Mouse (Mus musculus): ENCODE data around the gene Mamdc4.

Mamdc4 gene

DNA sequence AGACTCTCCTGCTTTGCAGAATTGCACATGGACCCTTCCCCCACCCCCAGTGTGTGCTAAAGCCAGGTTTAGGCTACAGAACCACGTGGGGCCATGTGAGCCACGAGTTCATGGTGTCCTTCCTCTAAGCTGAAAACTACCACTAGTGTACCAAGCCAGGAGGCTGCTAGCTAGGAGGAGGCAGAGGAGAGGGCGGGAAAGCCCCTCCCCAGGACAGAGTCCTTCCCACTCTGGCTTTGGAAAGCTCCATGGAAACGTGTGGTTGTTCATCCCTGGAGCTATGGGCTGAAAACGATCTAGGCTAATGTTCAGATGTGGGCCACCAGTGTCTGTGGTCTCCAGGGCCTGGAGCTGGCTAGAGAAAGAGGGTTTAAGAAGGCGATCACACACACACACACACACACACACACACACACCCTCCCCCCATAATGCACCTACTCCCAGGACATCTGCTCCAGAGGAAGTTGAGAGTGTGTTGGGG lies 6.0 kb upstream of the Mamdc4 start:
- H3K36me3 ChIP-seq (ENCODE audit: insufficient read depth, low read length) = peaks cover 36% of the 10 kb centered on the region
- H3K4me3 ChIP-seq (replicated peaks; ENCODE audit: low read length) = peak overlapping the region; percentile 46; the same call in 1 of the 2 replicates
- no peak for TF ChIP-seq POU5F1 (IDR thresholded peaks at IDR 0.05; ENCODE audit: borderline replicate concordance, low read length)
- no peak for TF ChIP-seq NANOG (IDR thresholded peaks at IDR 0.05; ENCODE audit: borderline replicate concordance, low read length)
- TF ChIP-seq CTCF (conservative IDR thresholded peaks at IDR 0.05; ENCODE audit: low read length) = no peak
- peaks cover 80% of the 10 kb centered on the region for H3K4me1 ChIP-seq (replicated peaks; ENCODE audit: low read depth, low read length)
- peaks cover 63% of the 10 kb centered on the region for H3K27me3 ChIP-seq (ENCODE audit: insufficient read depth, low read length)
- no peaks in the 10 kb centered on the region for H3K9me3 ChIP-seq (ENCODE audit: low read length)

DNA sequence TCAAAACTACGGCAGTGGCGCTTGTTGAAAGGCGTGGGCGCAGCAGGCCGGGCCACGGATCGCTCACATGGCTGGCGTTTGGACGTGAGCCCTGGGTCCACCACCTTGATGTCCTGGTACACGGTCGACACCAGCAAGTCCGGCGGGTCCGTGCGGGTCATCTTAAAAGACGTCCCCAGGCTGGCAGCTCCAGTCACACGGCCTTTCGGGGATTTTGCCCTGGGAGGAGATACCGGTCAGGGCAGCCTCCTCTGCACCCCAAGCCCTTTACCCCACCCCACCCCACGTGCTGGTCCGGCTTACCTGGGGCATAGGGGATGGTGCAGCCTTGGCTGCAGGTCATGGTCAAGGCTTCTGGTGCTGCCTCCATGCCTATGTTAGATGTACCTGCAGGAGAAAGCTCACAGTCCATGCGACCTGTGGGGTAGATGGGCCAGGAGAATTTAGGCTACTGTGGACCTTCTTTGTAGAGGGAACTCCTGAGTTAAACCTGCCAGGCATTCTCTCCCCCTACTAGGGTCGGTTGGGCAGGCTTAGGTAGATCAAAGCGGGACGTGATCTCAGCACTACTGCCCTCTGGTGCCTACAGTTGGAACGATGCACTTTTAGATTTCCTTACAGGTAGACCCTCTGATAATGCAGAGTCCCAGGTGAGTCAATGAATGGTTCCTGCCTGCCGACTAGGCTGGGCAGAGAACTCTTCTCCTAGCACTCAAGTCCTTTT lies 5.3 kb upstream of the Mamdc4 start:
- H3K4me1 ChIP-seq (replicated peaks; ENCODE audit: low read depth, low read length) = peaks cover 83% of the 10 kb centered on the region
- TF ChIP-seq NANOG (IDR thresholded peaks at IDR 0.05; ENCODE audit: borderline replicate concordance, low read length) (no peak), CTCF (conservative IDR thresholded peaks at IDR 0.05; ENCODE audit: low read length) (peak; percentile 57)
- peaks cover 67% of the 10 kb centered on the region for H3K27me3 ChIP-seq (ENCODE audit: insufficient read depth, low read length)
- H3K36me3 ChIP-seq (ENCODE audit: insufficient read depth, low read length) = peaks cover 29% of the 10 kb centered on the region
- peak overlapping the region; percentile 69 for H3K4me3 ChIP-seq (replicated peaks; ENCODE audit: low read length)
- H3K9me3 ChIP-seq (ENCODE audit: low read length) = no peaks in the 10 kb centered on the region

- TF ChIP-seq CTCF (conservative IDR thresholded peaks at IDR 0.05; ENCODE audit: low read length) (no peak), NANOG (IDR thresholded peaks at IDR 0.05; ENCODE audit: borderline replicate concordance, low read length) (no peak), POU5F1 (IDR thresholded peaks at IDR 0.05; ENCODE audit: borderline replicate concordance, low read length) (no peak)
- H3K4me1 ChIP-seq (replicated peaks; ENCODE audit: low read depth, low read length) = peaks cover 78% of the 10 kb centered on the region
- H3K4me3 ChIP-seq (replicated peaks; ENCODE audit: low read length) = peak overlapping the region; percentile 69
- peaks cover 20% of the 10 kb centered on the region for H3K36me3 ChIP-seq (ENCODE audit: insufficient read depth, low read length)
- peaks cover 67% of the 10 kb centered on the region for H3K27me3 ChIP-seq (ENCODE audit: insufficient read depth, low read length)
- H3K9me3 ChIP-seq (ENCODE audit: low read length) = no peaks in the 10 kb centered on the region
Measured at GRCm38 (mm10) chr2:25578796-25579736, 4.4 kb upstream of the Mamdc4 start.

DNA sequence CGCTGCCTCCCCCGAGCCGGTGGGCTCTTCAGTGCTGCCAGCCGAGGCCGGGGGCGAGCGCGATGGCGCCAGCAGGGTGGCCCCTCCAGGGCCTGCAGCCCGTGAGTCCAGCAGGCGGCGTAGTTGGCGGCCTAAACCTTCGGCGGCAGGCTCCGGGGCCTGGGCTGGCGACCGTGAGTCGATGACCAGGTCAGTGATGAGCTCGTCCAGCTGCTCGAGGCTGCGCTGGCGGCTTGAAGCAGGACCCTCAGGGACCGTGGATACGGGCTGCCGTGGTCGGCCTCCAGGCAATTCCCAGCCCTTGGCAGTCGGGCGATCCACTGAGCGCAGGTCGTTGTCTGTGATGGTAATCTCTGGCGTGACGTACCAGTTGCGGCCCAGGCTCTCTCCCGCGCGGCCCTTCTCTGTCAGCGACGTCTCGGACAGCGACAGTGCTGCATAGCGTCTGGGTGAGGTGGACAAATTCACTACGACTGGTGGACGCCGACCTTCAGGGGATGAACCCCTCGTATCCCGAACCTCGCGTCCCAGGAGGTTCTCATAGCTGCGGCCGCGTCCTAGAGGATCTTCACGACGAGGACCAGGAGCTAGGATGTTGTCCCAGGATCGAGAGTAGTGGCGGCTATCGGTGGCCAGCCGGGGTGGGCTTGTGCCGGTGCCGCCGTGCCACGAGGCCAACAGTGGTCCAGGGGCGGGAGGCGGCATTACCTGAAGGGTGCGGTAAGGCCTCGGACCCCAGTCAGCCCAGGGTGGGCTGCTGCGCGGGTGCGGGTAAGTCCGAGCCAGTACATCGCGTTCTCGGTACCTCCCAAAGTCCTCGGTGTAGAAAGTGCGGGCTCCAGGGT lies 3.5 kb upstream of the Mamdc4 start:
- Histone ChIP-seq H3K4me3 (replicated peaks; ENCODE audit: low read length) (peak overlapping the region; percentile 69), H3K4me1 (replicated peaks; ENCODE audit: low read depth, low read length) (peaks cover 78% of the 10 kb centered on the region), H3K27me3 (ENCODE audit: insufficient read depth, low read length) (peaks cover 67% of the 10 kb centered on the region), H3K9me3 (ENCODE audit: low read length) (no peaks in the 10 kb centered on the region), H3K36me3 (ENCODE audit: insufficient read depth, low read length) (peaks cover 16% of the 10 kb centered on the region)
- TF ChIP-seq NANOG (IDR thresholded peaks at IDR 0.05; ENCODE audit: borderline replicate concordance, low read length) (no peak), CTCF (conservative IDR thresholded peaks at IDR 0.05; ENCODE audit: low read length) (no peak), POU5F1 (IDR thresholded peaks at IDR 0.05; ENCODE audit: borderline replicate concordance, low read length) (no peak)

- peaks cover 66% of the 10 kb centered on the region for H3K27me3 ChIP-seq (ENCODE audit: insufficient read depth, low read length)
- H3K36me3 ChIP-seq (ENCODE audit: insufficient read depth, low read length) = peaks cover 15% of the 10 kb centered on the region
- H3K4me1 ChIP-seq (replicated peaks; ENCODE audit: low read depth, low read length) = peaks cover 71% of the 10 kb centered on the region
- no peak for TF ChIP-seq POU5F1 (IDR thresholded peaks at IDR 0.05; ENCODE audit: borderline replicate concordance, low read length)
- no peak for TF ChIP-seq NANOG (IDR thresholded peaks at IDR 0.05; ENCODE audit: borderline replicate concordance, low read length)
- TF ChIP-seq CTCF (conservative IDR thresholded peaks at IDR 0.05; ENCODE audit: low read length) = no peak
- peak overlapping the region; percentile 69 for H3K4me3 ChIP-seq (replicated peaks; ENCODE audit: low read length)
- H3K9me3 ChIP-seq (ENCODE audit: low read length) = no peaks in the 10 kb centered on the region
Measured at GRCm38 (mm10) chr2:25576965-25577891, 2.6 kb upstream of the Mamdc4 start.

DNA sequence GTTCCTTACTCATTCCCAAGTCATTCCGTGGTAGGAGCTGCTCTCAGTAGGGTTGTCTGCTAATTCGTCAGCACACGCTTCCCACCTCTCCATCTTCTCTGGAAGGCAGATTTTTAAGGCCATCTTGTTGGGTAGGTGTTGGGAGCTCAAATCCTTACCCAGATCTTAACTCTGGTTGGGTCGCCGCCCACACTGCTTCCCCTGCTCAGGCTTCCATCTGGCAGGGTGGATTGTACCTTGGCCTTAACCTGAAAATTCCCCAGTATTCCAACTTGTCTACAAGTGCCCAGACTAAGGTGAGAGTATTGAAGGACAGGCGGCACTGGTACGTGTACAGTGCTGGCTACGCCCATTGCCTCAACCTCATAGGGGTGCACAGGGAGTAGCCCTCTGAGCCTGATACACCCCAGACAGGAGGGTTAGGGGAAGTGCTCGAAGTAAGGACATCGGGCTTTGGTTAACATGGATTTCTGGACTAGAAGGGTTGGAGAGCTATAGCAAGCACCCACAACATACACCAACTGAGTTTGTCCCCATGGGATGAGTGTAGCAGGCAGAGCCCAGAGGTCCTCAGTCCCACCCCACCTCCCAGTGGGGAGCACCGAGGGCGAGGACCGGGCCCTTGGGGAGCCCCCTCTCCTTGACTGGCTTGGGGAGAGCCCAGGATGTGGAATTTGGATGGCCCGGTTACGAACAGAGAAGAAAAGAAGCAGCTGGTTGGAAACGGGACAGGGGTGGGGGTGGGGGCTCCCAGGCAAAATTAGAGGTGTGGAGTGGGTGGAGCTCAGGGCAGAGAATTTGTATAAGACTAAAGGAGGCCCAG lies 1.6 kb upstream of the Mamdc4 start:
- H3K9me3 ChIP-seq (ENCODE audit: low read length) = no peaks in the 10 kb centered on the region
- no peak for TF ChIP-seq POU5F1 (IDR thresholded peaks at IDR 0.05; ENCODE audit: borderline replicate concordance, low read length)
- TF ChIP-seq CTCF (conservative IDR thresholded peaks at IDR 0.05; ENCODE audit: low read length) = no peak
- TF ChIP-seq NANOG (IDR thresholded peaks at IDR 0.05; ENCODE audit: borderline replicate concordance, low read length) = no peak
- peak overlapping the region; percentile 69; the same call in 1 of the 2 replicates for H3K4me3 ChIP-seq (replicated peaks; ENCODE audit: low read length)
- peaks cover 60% of the 10 kb centered on the region for H3K27me3 ChIP-seq (ENCODE audit: insufficient read depth, low read length)
- peaks cover 21% of the 10 kb centered on the region for H3K36me3 ChIP-seq (ENCODE audit: insufficient read depth, low read length)
- peaks cover 63% of the 10 kb centered on the region for H3K4me1 ChIP-seq (replicated peaks; ENCODE audit: low read depth, low read length)

All from E14TG2a.4 (cell line).